Mouse (Mus musculus): ENCODE measurements around the gene Arhgef38. TPM values are rescaled to one million over a fixed set of nuclear protein-coding genes. Genes with fewer than 3 reads are reported as not detected.
A peak's percentile ranks its signal among the peaks of the same experiment; 100 is the strongest.

Arhgef38 gene
- polyA plus RNA-seq, 1 experiment: 4.7 TPM

- peak; percentile 65 for DNase-seq (ENCODE audit: low read depth)
These were observed 69.6 kb downstream of the Arhgef38 start for GRCm38 (mm10) chr3:133165130-133165529.

DNA sequence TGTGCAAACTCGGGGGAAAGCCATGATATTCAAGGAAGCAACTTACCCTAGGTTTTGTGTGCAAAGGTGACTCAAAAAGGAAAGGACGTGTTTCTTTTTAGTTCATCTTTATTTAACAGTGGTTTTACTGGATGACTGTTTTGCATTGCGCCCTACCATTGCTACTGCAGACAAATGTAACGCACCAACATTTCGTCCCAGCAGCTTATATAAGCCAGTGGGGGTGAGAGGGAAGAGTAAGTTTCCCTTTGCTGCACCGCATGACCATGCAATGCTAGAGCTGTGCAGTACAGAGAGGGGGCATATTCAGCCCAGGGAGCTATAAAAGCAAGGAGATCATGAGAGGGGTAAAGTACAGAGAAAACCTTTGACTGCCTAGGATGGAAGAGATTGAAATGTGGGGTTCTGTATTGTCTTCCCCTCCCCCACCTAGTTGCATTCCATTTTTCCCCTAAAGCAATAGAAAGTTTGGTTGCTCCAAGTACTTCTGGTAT lies 70.8 kb downstream of the Arhgef38 start:
- no peak for DNase-seq (ENCODE audit: low read depth)

DNA sequence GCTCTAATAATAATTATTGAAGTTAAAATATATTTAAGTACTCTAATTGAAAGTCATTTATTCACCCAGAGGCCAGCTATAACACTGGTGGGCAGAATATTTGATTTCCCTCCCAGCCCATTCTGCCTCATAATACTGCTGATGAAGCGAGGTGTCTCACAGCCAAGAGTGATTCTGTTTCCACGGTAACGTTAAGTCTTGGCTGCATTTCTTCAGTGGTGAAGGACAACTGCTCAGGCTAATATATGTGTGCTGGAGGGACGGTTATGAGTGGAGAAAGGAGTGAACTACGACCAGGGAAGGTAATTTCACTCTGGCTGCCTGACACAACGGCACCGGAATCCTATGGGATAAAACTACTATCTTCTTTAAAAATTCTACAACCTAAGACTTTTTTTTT lies 71.6 kb downstream of the Arhgef38 start:
- no peak for DNase-seq (ENCODE audit: low read depth)

DNA sequence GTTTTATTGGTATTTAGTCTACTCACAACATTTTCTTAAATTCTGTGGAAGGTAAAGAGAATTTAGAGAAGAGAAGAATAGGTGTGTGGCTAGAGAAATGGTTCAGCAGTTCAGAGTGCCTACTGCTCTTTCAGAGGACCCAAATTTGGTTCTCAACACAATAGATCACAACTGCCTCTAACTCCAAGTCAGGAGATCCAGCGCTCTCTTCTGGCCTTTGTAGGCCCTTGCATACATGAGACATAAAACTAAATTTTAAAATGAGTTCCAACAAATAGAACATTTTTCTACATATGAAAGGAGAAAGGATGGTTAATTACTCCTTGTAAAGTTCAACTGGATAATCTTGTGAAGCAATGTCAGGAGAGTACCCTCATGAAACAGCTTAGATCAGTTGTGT lies 73.3 kb downstream of the Arhgef38 start:
- no peak for DNase-seq (ENCODE audit: low read depth)

GRCm38 (mm10) chr3:133158260-133158659 lies 76.5 kb downstream of the Arhgef38 start:
- DNase-seq (ENCODE audit: low read depth): peak; percentile 34

GRCm38 (mm10) chr3:133154683-133155082 lies 80.1 kb downstream of the Arhgef38 start:
- no peak for DNase-seq (ENCODE audit: low read depth)

- DNase-seq (ENCODE audit: low read depth): no peak
These were observed 81.1 kb downstream of the Arhgef38 start for GRCm38 (mm10) chr3:133153629-133154028.

DNA sequence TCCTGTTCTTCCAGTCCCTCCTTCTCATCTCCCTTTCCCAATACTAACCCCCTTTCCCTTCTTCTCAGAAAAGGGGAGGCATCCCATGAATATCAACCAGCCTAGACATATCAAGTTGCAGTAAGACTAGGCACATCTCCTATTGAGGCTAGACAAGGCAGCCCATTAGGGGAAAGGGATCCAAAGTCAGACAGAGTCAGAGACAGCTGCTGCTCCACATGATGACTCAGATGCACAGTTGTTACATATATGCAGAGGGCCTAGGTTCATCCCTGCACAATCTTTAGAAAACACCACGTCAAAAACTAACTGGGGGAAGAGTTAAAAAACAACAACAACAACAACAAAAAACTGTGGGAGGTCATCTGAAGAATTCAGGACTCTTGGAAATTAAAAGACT lies 81.9 kb downstream of the Arhgef38 start:
- DNase-seq (ENCODE audit: low read depth): no peak

- DNase-seq (ENCODE audit: low read depth): no peak
These were observed 83.1 kb downstream of the Arhgef38 start for GRCm38 (mm10) chr3:133151629-133152028.

DNA sequence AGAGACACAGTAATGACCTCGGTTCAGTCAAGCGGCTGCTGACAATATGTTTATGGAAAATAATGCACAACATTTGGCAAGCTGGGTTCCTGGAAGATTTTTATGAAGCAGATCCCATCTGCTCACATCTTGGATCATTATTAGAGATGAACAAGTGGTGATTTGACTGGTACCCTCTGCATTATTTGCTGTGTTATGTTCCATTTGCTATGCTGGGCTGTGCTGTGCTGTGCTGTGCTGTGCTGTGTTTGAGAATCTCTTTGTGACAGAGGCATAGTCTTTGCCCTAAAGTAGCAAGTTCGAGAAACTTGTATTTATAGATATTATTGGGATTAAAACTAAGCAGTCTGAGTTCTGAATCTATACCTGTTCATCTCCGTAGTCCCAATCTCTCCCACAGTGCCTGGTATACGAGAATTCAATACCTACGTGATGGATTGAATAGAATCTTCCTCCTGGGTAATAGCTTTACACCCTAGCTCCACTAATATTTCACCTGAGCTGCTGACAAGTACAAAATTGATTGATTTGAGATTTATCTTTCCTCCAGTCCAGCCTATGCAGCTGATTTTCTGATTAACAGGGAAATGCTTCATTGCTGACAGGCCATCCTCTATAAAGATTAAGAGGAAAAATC lies 90.1 kb downstream of the Arhgef38 start:
- no peak for DNase-seq (ENCODE audit: low read depth)

DNA sequence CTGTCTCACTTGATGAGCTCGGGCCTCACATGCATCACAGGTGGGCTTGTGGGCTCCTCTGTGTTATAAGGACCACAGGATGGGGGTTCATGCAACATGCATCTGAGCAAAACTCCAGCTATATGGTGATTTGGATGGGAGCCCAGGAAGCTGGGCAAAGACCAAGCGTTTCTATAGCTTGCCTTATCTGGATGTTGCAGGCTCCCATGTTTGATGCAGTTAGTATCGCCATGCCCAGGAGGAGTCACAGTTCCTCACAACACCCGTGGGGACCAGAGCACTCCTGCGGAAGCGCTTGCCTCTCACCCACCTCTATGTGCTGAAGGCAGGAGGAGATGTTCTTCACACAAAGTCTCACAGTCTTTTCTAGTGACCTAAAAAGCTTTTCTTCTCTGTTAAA lies 92.9 kb downstream of the Arhgef38 start:
- DNase-seq (ENCODE audit: low read depth): no peak

DNA sequence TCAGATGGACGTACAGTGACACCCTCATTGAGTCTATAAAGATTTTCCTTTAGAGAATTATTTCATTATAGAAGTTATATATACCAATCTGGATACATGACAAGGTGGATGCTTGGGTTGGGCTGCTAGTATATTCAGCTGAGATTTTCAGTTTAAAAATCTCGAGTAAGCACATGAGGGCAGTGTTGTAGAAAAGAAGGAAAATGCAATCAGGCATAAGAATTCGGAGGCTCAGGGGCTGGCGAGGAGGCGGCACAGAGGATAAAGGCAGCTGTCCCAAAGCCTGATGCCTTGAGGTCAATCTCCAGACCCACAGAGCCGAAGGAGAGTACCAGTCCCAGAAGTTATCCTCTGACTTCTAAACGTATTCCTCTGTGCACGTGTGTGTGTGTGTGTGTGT lies 102.1 kb downstream of the Arhgef38 start:
- DNase-seq (ENCODE audit: low read depth): no peak

GRCm38 (mm10) chr3:133131372-133131771 lies 103.4 kb downstream of the Arhgef38 start:
- no peak for DNase-seq (ENCODE audit: low read depth)

- no peak for DNase-seq (ENCODE audit: low read depth)
These were observed 121.5 kb downstream of the Arhgef38 start for GRCm38 (mm10) chr3:133113281-133113680.

DNA sequence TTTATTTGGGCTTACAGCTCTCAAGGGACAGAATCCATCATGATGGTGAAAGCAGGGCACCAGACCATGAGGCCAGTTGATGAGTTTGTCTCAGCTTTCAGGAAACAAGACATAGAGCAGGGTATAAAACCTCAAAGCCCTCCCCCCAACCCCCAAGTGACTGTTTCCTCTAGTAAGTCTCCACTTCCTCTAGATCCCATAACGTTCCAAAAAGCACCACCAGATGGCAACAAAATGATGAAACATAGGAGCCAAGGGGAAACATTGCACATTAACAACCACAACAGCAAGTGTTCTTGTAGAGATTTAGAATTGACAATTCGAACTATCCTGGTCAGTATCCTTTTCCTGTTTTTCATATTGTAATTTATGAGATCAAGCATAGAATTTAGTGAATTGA lies 123.0 kb downstream of the Arhgef38 start:
- no peak for DNase-seq (ENCODE audit: low read depth)

GRCm38 (mm10) chr3:133109844-133110243 lies 124.9 kb downstream of the Arhgef38 start:
- no peak for DNase-seq (ENCODE audit: low read depth)

- no peak for DNase-seq (ENCODE audit: low read depth)
These were observed 126.0 kb downstream of the Arhgef38 start for GRCm38 (mm10) chr3:133108731-133109130.

DNA sequence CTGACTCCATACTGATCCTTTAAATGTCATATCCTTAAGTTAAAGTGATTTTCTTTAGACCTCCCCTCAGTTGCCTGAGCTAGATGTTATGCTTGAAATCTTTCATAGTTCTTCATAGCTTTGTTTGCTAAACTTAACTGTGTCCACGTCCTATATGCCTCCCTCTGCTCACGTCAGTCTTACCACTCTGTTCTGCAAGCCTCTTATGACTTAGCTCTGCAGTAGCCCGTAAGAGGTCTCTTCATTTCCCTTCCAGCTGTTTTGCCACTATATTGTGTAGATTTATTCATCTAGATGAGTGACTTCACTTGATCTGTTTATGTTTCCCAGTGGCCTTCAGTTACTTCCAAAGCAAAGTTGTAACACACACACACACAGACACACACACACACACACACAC lies 130.3 kb downstream of the Arhgef38 start:
- DNase-seq (ENCODE audit: low read depth): no peak

GRCm38 (mm10) chr3:133103768-133104167 lies 131.0 kb downstream of the Arhgef38 start:
- no peak for DNase-seq (ENCODE audit: low read depth)

- DNase-seq (ENCODE audit: low read depth): no peak
These were observed 135.8 kb downstream of the Arhgef38 start for GRCm38 (mm10) chr3:133098909-133099308.

DNA sequence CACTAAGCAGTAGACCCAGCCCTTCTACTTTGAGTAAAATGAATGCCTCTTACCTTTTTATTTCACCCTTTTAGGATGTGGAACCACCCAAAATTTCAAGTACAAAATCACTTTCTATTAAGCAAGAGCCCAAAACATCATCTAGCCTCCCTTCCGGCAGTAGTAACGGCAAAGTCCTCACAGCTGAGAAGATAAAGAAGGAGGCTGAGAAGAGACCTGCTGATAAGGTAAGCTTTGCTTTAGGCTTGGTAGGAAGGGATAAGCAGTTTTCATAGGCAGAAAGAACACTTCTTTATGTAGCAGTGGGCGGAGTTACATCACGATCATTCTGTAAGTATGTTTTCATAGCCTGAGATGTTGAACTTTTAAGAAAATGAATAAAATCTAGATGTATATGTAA lies 136.4 kb downstream of the Arhgef38 start:
- DNase-seq (ENCODE audit: low read depth): no peak

DNA sequence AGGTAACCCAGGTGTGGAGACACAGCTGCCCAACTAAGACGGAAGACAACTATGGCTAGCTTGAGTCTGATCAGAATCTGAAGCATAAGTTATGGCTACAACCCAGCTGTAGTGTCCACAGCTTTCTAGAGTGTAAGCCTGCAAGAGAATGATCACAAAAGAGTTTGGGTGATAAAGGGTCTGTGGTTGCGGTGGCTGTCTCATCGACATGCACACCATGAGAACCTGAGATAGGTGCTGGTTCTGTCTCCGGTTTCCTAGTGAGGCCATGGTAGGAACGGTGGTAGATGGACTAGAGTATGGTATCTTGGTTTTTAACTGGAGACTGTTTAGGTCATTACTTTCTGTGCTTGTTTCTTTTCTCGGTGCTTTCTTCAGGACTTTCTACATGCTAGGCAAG lies 136.8 kb downstream of the Arhgef38 start:
- no peak for DNase-seq (ENCODE audit: low read depth)

GRCm38 (mm10) chr3:133094305-133094704 lies 140.4 kb downstream of the Arhgef38 start:
- DNase-seq (ENCODE audit: low read depth): no peak

- DNase-seq (ENCODE audit: low read depth): no peak
These were observed 141.8 kb downstream of the Arhgef38 start for GRCm38 (mm10) chr3:133092936-133093335.

Measured in gonadal fat pad, adult 2 months (tissue).